Mouse (Mus musculus) limb, embryonic 15.5 days (tissue): ENCODE data around the gene Zdhhc6. TPM values are rescaled to one million over a fixed set of nuclear protein-coding genes. Genes with fewer than 3 reads are reported as not detected.
A peak's percentile ranks its signal among the peaks of the same experiment; 100 is the strongest.

Source experiments
- ATAC-seq: fragments of 200-750 bp; cut with Nextera tagmentation; 2 replicates; pipeline ENCODE4 v1.8.0; 2017; ENCODE audit warnings: low read depth, moderate TSS enrichment; ENCODE audit not compliant: insufficient number of reproducible peaks, low FRiP score, low TSS enrichment
- H3K27ac ChIP-seq: fragments of 300-500 bp; sonication (generic); 2 replicates; pipeline ENCODE4 v1.5.1; 2015; ENCODE audit warnings: moderate library complexity, mild to moderate bottlenecking, inconsistent platforms
- H3K27me3 ChIP-seq: fragments of 300-500 bp; sonication (generic); 2 replicates; pipeline ENCODE4 v1.6.1; 2015; ENCODE audit warnings: inconsistent platforms
- H3K36me3 ChIP-seq: fragments of 300-500 bp; sonication (generic); 2 replicates; pipeline ENCODE4 v1.6.1; 2015; ENCODE audit warnings: inconsistent platforms
- H3K4me1 ChIP-seq: fragments of 300-500 bp; sonication (generic); 2 replicates; pipeline ENCODE4 v1.6.1; 2015; ENCODE audit warnings: inconsistent platforms
- H3K4me2 ChIP-seq: fragments of 300-500 bp; sonication (generic); 2 replicates; pipeline ENCODE4 v1.6.1; 2015; ENCODE audit warnings: mild to moderate bottlenecking, inconsistent platforms
- H3K4me3 ChIP-seq: fragments of 300-500 bp; sonication (generic); 2 replicates; pipeline ENCODE4 v1.5.1; 2015; ENCODE audit warnings: mild to moderate bottlenecking, inconsistent platforms
- H3K9ac ChIP-seq: fragments of 300-500 bp; sonication (generic); 2 replicates; pipeline ENCODE4 v1.6.1; 2015; ENCODE audit warnings: inconsistent platforms
- H3K9me3 ChIP-seq: fragments of 300-500 bp; sonication (generic); 2 replicates; pipeline ENCODE4 v1.6.1; 2016; ENCODE audit warnings: inconsistent platforms
- whole genome bisulfite sequencing: fragments of 180-500 bp; shearing (Covaris S2); methylation state at CpG from one replicate; pipeline ENCODE4 v1.1.7; 2015; 5-methylcytosine and 5-hydroxymethylcytosine counted together
- polyA plus RNA-seq: library from polyadenylated mRNA; unstranded; fragments of >200 nt; fragmentation: Nextera tagmentation; extraction: Ambion mirVana; gene quantifications from 2 replicates; pipeline ENCODE4 v1.2.1, GENCODE M21; 2015

Zdhhc6 gene
- polyA plus RNA-seq, 1 experiment from 2014 or later, result 84.2 TPM

DNA sequence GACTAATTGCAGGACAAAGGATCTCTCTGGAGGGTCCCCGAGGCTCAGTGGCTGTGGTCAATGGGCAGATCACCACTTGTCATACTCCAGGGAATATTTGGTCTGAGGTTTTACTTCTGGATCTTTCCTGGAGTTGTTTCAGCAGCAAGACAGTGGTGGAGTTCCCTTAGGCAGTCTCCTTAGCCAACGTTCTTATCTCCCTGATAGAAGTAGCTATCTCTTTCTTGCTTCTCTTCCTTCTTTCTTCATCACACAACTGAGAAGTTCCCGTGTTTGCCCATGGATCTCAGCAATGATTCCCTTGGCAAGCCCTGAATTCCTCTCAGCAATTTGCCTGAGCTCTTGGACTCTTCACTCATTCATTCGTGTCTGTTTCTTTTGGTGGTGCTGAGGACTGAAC is 39.7 kb downstream of the Zdhhc6 start:
- Histone ChIP-seq H3K27me3 (no peaks in the 10 kb centered on the region), H3K27ac (no peak overlapping the region), H3K4me1 (peaks cover 3% of the 10 kb centered on the region; the same call in 1 of the 2 replicates), H3K9ac (no peak overlapping the region), H3K4me3 (no peak overlapping the region), H3K36me3 (peaks cover 8% of the 10 kb centered on the region; the same call in 1 of the 2 replicates), H3K4me2 (no peak overlapping the region), H3K9me3 (no peaks in the 10 kb centered on the region)
- WGBS, result 84% methylated on average over 4 of the region's 4 CpGs
- no peak for ATAC-seq

DNA sequence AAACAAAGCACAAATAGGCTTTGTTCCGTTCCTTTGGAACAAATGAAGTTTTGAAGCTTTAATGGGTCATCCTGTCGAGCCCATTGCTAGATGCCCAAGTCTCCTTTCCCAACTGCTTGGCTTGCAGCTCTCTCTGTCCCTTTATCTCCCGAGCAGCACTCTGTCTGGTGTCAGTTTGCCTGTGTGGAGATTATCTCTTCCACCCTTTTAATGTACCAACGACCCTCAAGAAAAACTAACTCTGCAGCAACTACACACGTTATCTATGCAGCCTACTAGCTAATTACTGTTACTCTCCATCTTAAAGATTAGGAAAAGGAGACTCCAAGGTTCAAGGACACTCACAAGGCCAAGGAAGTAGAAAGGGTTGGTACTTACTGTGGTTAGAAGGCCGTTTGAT is 42.5 kb downstream of the Zdhhc6 start:
- H3K9ac ChIP-seq, result no peak overlapping the region
- WGBS, result 76% methylated on average over 6 of the region's 6 CpGs
- H3K27ac ChIP-seq, result no peak overlapping the region
- no peaks in the 10 kb centered on the region for H3K9me3 ChIP-seq
- no peak for ATAC-seq
- no peaks in the 10 kb centered on the region for H3K27me3 ChIP-seq
- no peaks in the 10 kb centered on the region; the same call in 1 of the 2 replicates for H3K36me3 ChIP-seq
- no peak overlapping the region for H3K4me2 ChIP-seq
- peaks cover 3% of the 10 kb centered on the region; the same call in 1 of the 2 replicates for H3K4me1 ChIP-seq
- H3K4me3 ChIP-seq, result no peak overlapping the region

DNA sequence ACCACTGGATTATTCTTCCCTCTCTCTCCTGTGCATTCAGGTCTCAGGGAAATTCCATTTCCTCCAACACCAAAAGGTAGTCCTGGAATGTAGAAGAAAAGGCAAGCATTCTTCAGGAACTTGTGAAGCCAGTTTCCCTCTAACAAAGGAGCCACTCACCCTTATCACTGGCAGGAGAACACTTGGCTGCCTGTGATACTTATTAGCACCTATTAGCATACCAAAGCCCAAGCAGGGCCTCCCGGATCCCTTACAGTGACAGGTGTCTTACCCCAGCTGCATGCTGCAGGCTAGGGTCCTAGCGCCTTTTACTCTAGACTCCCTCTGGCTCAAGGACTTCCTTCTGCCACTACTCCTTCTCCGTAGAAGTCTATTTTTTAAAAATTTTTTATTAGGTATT is 44.4 kb downstream of the Zdhhc6 start:
- no peaks in the 10 kb centered on the region; the same call in 1 of the 2 replicates for H3K36me3 ChIP-seq
- H3K27ac ChIP-seq, result no peak overlapping the region
- no peak overlapping the region for H3K4me3 ChIP-seq
- no peak overlapping the region for H3K4me2 ChIP-seq
- H3K9ac ChIP-seq, result no peak overlapping the region
- 39% methylated on average over 3 of the region's 3 CpGs for WGBS
- no peaks in the 10 kb centered on the region for H3K9me3 ChIP-seq
- ATAC-seq, result no peak
- H3K4me1 ChIP-seq, result peaks cover 6% of the 10 kb centered on the region; the same call in 1 of the 2 replicates
- H3K27me3 ChIP-seq, result no peaks in the 10 kb centered on the region

DNA sequence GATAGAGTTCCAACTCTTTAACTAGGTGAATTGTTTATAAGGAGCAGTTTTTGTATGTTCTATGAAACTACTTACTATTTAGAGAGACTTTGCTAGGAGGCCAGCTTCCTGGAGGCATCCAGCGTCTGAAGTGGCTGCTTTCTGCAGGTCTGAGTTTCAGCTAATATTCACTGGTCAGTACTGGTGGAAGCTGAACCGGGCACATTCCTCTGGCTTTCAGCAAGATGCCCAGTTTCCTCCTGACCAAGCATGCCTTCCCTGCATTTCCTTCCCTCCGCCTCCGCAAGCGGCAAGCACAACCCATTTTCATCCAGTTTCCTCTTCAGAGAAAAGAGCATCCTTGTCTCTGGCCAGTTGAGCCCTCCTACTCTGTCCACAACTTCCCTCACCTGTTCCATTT is 46.8 kb downstream of the Zdhhc6 start:
- no peaks in the 10 kb centered on the region for H3K27me3 ChIP-seq
- H3K36me3 ChIP-seq, result no peaks in the 10 kb centered on the region; the same call in 1 of the 2 replicates
- H3K9ac ChIP-seq, result no peak overlapping the region
- ATAC-seq, result no peak
- H3K4me3 ChIP-seq, result no peak overlapping the region
- no peaks in the 10 kb centered on the region for H3K9me3 ChIP-seq
- peaks cover 6% of the 10 kb centered on the region; the same call in 1 of the 2 replicates for H3K4me1 ChIP-seq
- no peak overlapping the region for H3K27ac ChIP-seq
- no peak overlapping the region for H3K4me2 ChIP-seq
- 79% methylated on average over 5 of the region's 5 CpGs for WGBS

DNA sequence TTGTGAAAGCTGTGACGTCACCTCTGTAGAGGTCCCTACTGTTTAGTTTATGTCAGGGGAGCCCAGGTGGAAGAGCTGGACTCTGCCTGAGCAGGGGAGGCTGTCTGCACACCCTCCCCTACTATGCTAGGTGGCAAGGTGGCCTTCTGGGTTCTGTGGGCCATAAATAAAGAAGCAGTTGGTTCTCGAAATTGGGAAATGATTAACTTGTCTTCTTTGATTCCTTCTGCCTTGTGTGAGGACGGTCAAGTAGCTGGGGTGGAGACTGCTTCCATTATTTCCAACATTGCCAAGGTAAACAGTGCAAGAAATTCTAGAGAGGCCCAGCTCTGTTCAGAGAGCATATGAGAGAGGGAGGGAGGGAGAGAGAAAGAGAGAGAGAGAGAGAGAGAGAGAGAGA is 47.7 kb downstream of the Zdhhc6 start:
- ATAC-seq, result no peak
- H3K4me1 ChIP-seq, result peaks cover 6% of the 10 kb centered on the region; the same call in 1 of the 2 replicates

DNA sequence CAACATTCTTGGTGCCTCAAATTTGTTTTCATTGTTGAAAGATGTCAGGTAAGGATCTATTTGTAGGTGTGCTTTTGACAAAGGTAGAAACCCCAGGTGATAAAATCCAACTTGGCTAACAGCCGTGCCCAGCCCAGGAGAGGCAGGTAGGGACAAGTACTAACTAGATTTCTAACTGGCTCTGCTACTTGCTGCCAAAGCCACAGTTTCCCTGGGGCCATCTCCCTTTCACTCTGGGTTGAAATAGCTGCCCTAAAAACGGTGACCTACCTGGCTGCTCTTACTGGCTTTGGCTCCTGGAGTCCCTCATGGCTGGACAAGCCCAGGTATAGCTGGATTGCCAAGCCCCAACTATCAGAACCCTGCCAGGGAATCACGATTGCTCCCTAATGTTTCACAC is 49.0 kb downstream of the Zdhhc6 start:
- 60% methylated on average over 3 of the region's 3 CpGs for WGBS
- no peaks in the 10 kb centered on the region for H3K27me3 ChIP-seq

More for the DNA sequence above, 47.7 kb downstream of the Zdhhc6 start:
- no peak overlapping the region for H3K4me2 ChIP-seq
- H3K27ac ChIP-seq, result no peak overlapping the region
- 75% methylated on average over 3 of the region's 3 CpGs for WGBS
- no peaks in the 10 kb centered on the region for H3K9me3 ChIP-seq
- no peaks in the 10 kb centered on the region for H3K27me3 ChIP-seq
- no peak overlapping the region for H3K9ac ChIP-seq
- H3K36me3 ChIP-seq, result no peaks in the 10 kb centered on the region; the same call in 1 of the 2 replicates
- no peak overlapping the region for H3K4me3 ChIP-seq

DNA sequence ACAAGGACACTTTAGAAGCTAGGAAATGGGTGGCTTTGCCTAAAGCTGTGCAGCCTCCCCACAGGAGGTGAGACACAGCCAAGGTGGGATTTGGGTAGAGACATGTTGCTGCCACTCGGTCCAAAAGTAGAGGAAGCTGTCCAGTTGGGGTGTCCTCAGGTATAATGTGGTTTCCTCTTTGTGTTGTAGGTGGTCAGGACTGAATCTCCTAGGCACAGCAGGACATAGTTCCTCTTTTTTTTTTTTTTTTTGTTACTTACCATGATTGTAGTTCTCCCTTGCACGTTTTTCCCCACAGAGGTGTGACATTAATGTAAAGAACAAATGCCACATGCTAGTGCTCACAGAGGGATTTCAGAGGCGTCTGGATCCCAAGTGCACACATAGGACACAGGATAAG is 50.6 kb downstream of the Zdhhc6 start:
- no peak overlapping the region for H3K4me2 ChIP-seq
- no peak overlapping the region for H3K27ac ChIP-seq
- 67% methylated on average over 3 of the region's 3 CpGs for WGBS
- H3K9ac ChIP-seq, result no peak overlapping the region
- 0 out of 2 replicates have a peak, but pooled peaks cover 3% of the 10 kb centered on the region for H3K4me1 ChIP-seq
- H3K9me3 ChIP-seq, result no peaks in the 10 kb centered on the region
- no peaks in the 10 kb centered on the region for H3K27me3 ChIP-seq
- no peaks in the 10 kb centered on the region for H3K36me3 ChIP-seq
- no peak overlapping the region for H3K4me3 ChIP-seq
- no peak for ATAC-seq

More for the DNA sequence above, 49.0 kb downstream of the Zdhhc6 start:
- Histone ChIP-seq H3K36me3 (no peaks in the 10 kb centered on the region), H3K9ac (no peak overlapping the region), H3K4me3 (no peak overlapping the region), H3K9me3 (no peaks in the 10 kb centered on the region), H3K4me1 (peaks cover 6% of the 10 kb centered on the region; the same call in 1 of the 2 replicates), H3K27ac (no peak overlapping the region), H3K4me2 (no peak overlapping the region)
- no peak for ATAC-seq

DNA sequence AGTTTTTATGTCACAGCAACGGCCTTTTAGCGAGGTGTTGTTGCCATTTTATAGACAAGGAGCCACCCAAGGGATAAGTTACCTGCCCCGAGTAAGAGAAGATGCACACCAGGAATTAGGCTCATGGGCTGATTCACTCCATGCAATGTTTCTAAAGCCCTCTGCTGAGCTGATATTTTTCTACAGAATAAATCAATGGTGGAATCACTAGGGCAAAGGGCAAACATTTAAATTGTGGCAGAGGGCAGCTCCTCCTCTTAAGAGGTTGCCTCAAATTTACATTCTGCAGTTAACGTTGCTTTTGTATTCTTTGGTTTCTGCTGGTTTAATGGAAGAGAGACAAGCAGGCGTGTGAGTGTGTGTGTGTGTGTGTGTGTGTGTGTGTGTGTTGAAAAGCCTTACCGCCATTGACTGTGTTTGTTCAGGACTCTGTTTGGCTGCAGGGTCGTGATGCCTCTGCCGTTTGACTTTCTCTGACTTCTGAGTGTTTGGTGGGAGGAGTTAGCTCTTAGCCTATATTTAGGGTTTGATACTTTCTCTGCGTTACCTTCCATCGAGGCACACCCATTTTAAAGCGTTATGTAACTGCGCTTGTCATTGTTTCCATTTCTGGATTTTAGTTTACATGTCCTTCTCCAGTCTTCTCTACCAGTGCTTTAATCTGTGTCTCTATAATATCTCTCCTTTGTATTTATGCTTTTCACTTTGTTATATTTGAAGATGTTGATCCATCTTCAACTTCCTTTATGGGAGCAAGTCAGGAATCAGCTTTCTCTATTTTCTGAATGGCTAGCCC is 55.2 kb downstream of the Zdhhc6 start:
- H3K27me3 ChIP-seq, result no peaks in the 10 kb centered on the region
- no peaks in the 10 kb centered on the region for H3K4me1 ChIP-seq
- no peak overlapping the region for H3K9ac ChIP-seq
- 70% methylated on average over 12 of the region's 12 CpGs for WGBS
- H3K27ac ChIP-seq, result no peak overlapping the region
- no peaks in the 10 kb centered on the region for H3K9me3 ChIP-seq
- no peak for ATAC-seq
- H3K36me3 ChIP-seq, result no peaks in the 10 kb centered on the region
- H3K4me2 ChIP-seq, result no peak overlapping the region
- no peak overlapping the region for H3K4me3 ChIP-seq

DNA sequence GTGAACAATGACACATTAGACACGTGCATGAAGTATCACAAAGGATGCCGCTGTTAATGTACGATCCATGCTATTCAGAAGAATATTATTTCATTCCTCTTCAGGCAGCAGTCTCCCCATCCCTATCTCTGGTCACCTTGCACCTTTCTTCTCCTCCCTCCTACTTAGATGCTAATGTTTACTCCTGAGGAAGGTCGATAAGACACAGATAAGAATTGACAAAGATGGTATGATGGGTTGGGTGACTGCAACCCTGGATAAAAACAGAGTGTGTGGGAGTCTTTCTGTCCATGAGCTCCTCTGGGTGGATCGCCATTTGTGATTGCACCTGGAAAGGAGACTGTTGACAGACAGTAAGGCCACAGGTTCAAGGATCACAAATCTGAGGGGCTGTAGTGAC is 57.3 kb downstream of the Zdhhc6 start:
- Histone ChIP-seq H3K27me3 (no peaks in the 10 kb centered on the region), H3K36me3 (no peaks in the 10 kb centered on the region), H3K9ac (no peak overlapping the region), H3K4me2 (no peak overlapping the region), H3K9me3 (no peaks in the 10 kb centered on the region), H3K4me1 (peaks cover 11% of the 10 kb centered on the region; the same call in 1 of the 2 replicates), H3K27ac (no peak overlapping the region), H3K4me3 (no peak overlapping the region)
- 85% methylated on average over 5 of the region's 5 CpGs for WGBS
- ATAC-seq, result no peak

DNA sequence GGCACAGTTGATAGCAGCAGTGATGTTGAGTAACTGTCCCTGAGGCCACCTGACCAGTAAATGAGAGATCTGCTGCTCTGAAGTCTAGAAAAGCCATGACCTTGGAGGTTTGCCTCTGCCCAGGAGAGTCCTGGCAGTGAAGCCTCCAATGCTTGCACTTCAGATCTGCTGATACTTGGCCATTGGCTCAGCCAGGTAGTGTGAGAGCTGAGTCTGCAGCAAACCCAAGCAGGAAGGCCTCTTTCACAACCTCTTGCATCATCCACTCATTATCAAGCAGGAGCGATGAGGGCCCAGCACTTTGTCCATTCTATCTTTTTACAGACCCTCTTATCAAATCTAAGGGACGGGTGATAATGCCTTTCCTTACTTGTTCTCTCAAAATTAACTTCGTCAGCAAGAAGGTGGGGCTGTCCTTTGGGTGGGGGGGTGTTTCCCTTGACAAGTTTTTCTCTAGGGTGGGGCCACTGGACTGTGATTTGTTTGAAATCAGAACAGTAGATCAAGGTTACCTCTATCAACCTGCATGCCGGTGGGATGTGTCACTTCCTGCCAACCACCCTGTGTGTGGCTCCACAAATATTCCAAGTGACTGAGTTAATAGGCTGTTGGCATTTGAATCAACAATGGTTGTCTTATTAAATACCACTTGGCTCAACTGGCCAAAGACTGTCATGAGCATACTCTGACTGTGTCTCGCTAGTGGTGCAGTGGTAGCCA is 58.0 kb downstream of the Zdhhc6 start:
- no peak overlapping the region for H3K4me2 ChIP-seq
- WGBS, result 82% methylated on average over 5 of the region's 5 CpGs
- no peak for ATAC-seq
- H3K4me3 ChIP-seq, result no peak overlapping the region
- H3K27me3 ChIP-seq, result no peaks in the 10 kb centered on the region
- H3K4me1 ChIP-seq, result peaks cover 11% of the 10 kb centered on the region; the same call in 1 of the 2 replicates
- no peaks in the 10 kb centered on the region for H3K36me3 ChIP-seq
- H3K27ac ChIP-seq, result no peak overlapping the region
- no peak overlapping the region for H3K9ac ChIP-seq
- H3K9me3 ChIP-seq, result no peaks in the 10 kb centered on the region

DNA sequence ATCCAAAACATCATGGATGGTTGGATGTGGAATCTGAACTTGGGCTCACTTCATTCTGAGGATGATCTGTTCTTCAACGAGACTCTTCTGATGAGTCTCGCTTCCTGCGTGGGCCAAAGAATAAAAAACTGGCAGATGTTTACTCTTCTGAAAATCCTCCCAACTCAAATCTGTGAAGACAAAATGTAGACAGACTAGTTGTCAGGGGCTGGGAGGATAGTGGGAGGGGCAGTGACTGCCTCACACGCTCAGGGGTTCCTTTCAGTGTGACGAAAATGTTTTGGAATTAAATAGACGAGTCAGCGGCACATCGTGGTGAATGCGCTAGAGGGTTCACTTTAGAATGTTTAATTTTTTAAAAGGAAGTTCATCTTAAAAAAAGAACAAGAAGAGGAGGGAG is 59.7 kb downstream of the Zdhhc6 start:
- no peak overlapping the region for H3K9ac ChIP-seq
- H3K36me3 ChIP-seq, result no peaks in the 10 kb centered on the region
- peaks cover 11% of the 10 kb centered on the region; the same call in 1 of the 2 replicates for H3K4me1 ChIP-seq
- WGBS, result 75% methylated on average over 9 of the region's 9 CpGs
- H3K4me2 ChIP-seq, result no peak overlapping the region
- no peak overlapping the region for H3K4me3 ChIP-seq
- no peaks in the 10 kb centered on the region for H3K9me3 ChIP-seq
- H3K27ac ChIP-seq, result no peak overlapping the region
- H3K27me3 ChIP-seq, result no peaks in the 10 kb centered on the region
- no peak for ATAC-seq

DNA sequence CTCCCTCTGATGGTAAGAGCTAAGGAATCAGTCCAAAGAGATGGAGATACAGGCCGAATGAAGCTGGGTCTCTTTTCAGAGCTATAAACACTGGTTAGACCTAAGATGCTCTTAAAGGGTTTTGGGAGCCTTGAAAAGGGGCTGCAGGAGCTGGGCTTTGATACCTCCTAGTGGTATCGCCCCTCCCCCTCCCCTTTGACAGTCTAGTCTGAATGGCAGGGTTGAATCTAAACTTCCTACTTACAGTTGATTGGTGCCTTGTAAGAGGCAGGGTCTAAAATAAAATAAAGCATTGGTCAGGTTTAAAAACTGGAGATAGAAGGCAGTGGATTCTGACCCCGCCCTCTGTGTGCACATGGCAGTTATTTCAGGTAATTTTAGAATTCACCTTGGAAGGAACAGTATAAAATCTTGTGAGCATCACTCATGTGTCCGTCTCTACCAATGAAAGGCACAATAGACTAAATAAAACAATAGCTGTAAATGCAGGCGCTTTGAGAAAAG is 61.3 kb downstream of the Zdhhc6 start:
- 15% methylated on average over 5 of the region's 5 CpGs for WGBS
- peak overlapping the region; percentile 67 for H3K4me3 ChIP-seq
- H3K9me3 ChIP-seq, result no peaks in the 10 kb centered on the region
- peak overlapping the region; percentile 94 for H3K4me2 ChIP-seq
- peak overlapping the region; percentile 86 for H3K27ac ChIP-seq
- H3K27me3 ChIP-seq, result no peaks in the 10 kb centered on the region
- no peak for ATAC-seq
- peak overlapping the region; percentile 63; the same call in 1 of the 2 replicates for H3K9ac ChIP-seq
- peaks cover 11% of the 10 kb centered on the region; the same call in 1 of the 2 replicates for H3K4me1 ChIP-seq
- no peaks in the 10 kb centered on the region for H3K36me3 ChIP-seq
